Mouse (Mus musculus) yolk sac, embryonic 10.5 days (tissue): ENCODE measurements around the gene Asf1b.
"Not testable (repeated sequence)": the region's sequence is repeated elsewhere in the genome, so short reads cannot be mapped to it uniquely, and the experiment has no call there.

Experiments used
- DNase-seq: peaks from one replicate; pipeline ENCODE4 v3.0.0-alpha.2; 2017; ENCODE audit warnings: low spot score

Gene Asf1b

GRCm38 (mm10) chr8:83996567-83997505 lies 41.5 kb downstream of the Asf1b start:
- DNase-seq = peak; percentile 95

GRCm38 (mm10) chr8:83997511-83998141 lies 42.3 kb downstream of the Asf1b start, which contains the start of gene Samd1:
TSS of gene Samd1 (plus strand) at chr8:83997672.
- peak; percentile 58 for DNase-seq

- DNase-seq = peak; percentile 74
Observed at GRCm38 (mm10) chr8:83998231-83999056, 43.1 kb downstream of the Asf1b start.

- DNase-seq = no peak
Observed at GRCm38 (mm10) chr8:83999057-83999705, 43.9 kb downstream of the Asf1b start.

- no peak for DNase-seq
Observed at GRCm38 (mm10) chr8:83999825-84000224, 44.5 kb downstream of the Asf1b start.

DNA sequence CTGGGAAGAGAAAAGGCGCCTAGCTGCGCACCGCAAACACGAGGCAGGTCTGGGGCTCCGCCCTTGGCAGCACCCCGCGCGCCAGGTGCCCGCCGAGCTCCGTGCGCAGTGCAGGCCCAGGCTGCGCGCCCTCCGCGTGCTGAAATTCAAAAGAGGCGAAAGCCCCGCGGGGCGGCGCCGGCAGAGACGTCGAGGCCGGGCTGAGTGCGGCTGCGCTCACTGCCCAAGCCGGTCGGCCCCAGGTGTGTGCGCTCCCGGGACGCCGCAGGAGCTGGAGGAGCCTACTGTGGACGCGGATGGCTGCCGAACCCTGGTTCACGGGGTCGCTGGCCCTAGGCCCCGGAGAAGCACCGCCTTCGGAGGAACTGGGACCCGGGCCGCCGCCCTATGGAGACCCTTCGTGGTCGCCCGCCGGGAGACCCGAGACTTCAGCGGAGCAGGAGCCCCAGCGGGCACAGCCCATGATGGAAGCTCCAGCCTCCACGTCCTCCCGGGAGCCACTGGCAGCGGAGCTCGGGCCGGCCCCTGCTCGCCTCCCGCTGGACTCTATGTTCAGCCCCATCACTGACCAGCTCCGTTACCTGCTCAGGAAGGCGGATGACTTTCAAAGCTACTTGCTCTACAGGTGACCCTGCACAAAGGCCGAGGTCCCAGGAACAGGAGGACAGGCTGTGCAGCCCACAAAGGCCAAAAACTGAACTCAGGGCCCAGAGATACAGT lies 46.1 kb downstream of the Asf1b start, which contains the start of gene 1700067K01Rik:
Gene 1700067K01Rik, plus strand, starts transcription at position 222 of the 720 bp plus-strand sequence.
- DNase-seq = no peak

DNA sequence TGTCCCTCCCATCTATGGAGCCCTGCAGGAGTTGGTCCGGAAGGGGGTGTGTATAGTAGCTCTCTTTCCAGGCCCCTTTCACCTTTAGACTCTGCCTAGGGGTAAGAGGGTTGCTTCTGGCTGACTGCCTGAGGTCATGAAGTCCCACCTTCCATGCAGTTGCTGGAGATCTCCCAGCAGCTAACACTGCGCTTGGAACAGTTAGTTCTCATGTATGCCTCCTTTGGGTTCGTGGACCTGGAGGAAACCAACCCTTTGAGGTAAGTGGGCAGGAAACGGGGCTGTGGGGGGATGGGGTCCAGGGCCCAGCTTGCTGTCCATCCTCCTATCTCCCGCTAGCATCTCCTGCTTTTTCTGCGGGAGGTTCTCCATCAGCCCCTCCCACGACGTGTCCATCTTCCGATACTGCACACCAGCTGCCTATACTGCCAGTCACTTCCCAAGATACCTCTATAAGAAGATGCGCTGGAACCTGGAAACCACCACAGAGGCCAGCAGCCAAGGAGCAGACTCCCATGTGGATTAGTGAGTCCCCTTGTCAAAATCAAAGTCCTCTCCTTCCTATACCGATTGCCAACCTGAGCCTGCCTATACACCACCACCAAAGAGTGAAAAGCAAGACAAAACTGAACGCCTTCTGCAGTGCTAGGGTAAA lies 47.8 kb downstream of the Asf1b start:
- DNase-seq = peak; percentile 43

- no peak for DNase-seq
Observed at GRCm38 (mm10) chr8:84003612-84004246, 48.4 kb downstream of the Asf1b start.

DNA sequence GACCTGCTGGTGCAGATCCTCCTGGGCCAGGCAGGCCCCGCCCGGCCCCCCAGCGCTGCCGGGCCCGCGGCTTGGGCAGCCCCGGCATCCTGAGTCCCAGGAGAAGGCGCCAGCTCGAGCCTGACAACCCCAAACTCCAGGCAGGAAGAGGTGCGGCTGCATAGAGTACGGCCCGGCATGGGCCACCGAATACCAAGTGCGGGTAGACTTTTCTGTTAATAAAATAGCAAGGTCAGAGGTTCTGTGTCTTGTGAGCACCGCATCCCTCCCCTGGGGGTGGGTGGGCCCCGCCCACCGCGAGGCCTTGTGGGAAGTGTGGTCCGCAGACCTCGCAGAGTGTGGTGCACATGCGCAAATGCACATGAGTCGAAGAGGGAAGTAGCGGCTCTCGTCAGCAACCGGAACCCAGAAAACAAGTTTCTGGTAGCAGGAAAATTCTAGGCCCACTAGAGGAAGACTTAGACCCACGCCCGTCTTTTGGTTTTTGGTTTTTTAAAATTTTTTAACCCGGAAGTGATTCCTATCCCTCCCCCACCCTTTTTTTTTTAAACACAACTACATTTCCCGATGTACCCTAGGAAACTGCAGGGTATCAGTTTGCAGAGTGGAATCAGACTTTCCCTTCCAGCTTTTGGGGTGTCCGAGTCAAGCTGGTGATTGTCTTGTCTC lies 49.4 kb downstream of the Asf1b start:
- peak; percentile 96 for DNase-seq

DNA sequence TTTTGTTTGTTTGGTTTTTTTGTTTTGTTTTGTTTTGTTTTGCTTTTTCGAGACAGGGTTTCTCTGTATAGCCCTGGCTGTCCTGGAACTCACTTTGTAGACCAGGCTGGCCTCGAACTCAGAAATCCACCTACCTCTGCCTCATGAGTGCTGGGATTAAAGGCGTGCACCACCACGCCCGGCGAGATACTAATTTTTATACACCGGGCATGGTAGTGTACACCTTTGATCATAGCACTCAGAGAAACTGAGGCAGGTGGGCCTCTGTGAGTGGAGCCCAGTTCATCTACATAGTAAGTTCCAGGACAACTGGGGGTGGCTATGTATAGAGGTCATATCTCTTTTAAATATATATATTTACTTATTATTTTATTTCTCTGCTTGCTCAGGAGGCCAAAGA lies 50.2 kb downstream of the Asf1b start:
- not testable (repeated sequence) for DNase-seq

DNA sequence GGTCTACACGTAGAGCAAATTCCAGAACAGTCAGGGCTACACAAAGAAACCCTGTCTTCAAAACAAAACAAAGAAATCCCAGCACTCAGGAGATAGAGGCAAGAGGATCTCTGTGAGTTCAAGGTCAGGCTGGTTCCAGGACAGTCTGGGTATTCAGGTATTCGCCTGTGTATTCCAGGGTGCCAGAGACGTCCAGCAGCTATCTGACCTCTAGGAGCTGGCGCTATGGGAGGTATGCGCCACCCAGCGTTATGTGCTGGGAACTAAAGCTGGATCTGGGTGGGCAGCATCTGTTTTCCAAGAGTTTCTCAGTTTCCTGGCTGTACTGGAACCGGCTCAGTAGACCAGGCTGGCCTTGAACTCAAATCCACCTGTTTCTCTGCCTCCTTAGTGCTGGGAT lies 53.1 kb downstream of the Asf1b start:
- no peak for DNase-seq

GRCm38 (mm10) chr8:84009876-84010275 lies 54.6 kb downstream of the Asf1b start:
- peak; percentile 83 for DNase-seq

GRCm38 (mm10) chr8:84010625-84011611 lies 55.6 kb downstream of the Asf1b start:
- DNase-seq = peak; percentile 72

GRCm38 (mm10) chr8:84011705-84012498 lies 56.6 kb downstream of the Asf1b start, which contains the start of gene 2210011C24Rik:
TSS of gene 2210011C24Rik (minus strand) at chr8:84012171.
- DNase-seq = peak; percentile 87

GRCm38 (mm10) chr8:84012499-84013165 lies 57.3 kb downstream of the Asf1b start:
- DNase-seq = peak; percentile 88

DNA sequence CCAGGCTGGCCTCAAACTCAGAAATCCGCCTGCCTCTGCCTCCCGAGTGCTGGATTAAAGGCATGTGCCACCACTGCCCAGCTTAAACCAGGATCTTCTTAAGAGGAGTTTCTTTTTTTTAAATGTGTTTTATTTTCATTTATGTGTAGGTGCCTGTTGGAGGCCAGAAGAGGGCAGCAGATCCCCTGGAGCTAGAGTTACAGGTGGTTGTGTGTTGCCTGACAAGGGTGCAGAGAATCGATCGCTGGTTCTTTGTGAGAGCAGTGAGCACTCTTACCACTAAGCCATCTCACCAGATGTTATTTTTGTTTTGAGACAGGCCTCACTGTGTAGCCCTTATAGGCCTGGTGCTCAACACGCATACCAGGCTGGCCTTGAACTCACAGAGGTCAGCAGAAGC lies 60.5 kb downstream of the Asf1b start:
- no peak for DNase-seq

GRCm38 (mm10) chr8:84019738-84020137 lies 64.4 kb downstream of the Asf1b start:
- DNase-seq = no peak
